Mouse (Mus musculus): ENCODE measurements around the gene Polr2j. TPM values are rescaled to one million over a fixed set of nuclear protein-coding genes. Genes with fewer than 3 reads are reported as not detected.

Gene Polr2j
- polyA plus RNA-seq, 1 experiment from 2014 or later: 227 TPM

Small RNAs within 50 kb of the gene (microRNA-seq; reads per million reads assigned to microRNA genes)
- gene Mir7035 (ENCODE audit: borderline number of aligned reads): 1.00 reads per million

Other genes with a start within 250 kb of the Polr2j start
- 365 and 522 TPM in 2 replicates for gene Hspb1, start 228.7 kb upstream of the Polr2j start, polyA plus RNA-seq (2014; fragmentation: Nextera tagmentation; extraction: Ambion mirVana)
- gene Ywhag, start 182.0 kb upstream of the Polr2j start, polyA plus RNA-seq (2014; fragmentation: Nextera tagmentation; extraction: Ambion mirVana): 97.4 and 101 TPM in 2 replicates
- gene Ssc4d, start 142.1 kb upstream of the Polr2j start, polyA plus RNA-seq (2014; fragmentation: Nextera tagmentation; extraction: Ambion mirVana): 3.2 and 4.7 TPM in 2 replicates
- 0.58 and 0.77 TPM in 2 replicates for gene Zp3, start 136.5 kb upstream of the Polr2j start, polyA plus RNA-seq (2014; fragmentation: Nextera tagmentation; extraction: Ambion mirVana)
- gene Dtx2, start 121.8 kb upstream of the Polr2j start, polyA plus RNA-seq (2014; fragmentation: Nextera tagmentation; extraction: Ambion mirVana): 25.2 and 25.7 TPM in 2 replicates
- gene Upk3b, start 78.1 kb upstream of the Polr2j start, polyA plus RNA-seq (2014; fragmentation: Nextera tagmentation; extraction: Ambion mirVana): 0.50 and 1.4 TPM in 2 replicates
- 17.1 and 28.1 TPM in 2 replicates for gene Upk3bl, start 62.1 kb upstream of the Polr2j start, polyA plus RNA-seq (2014; fragmentation: Nextera tagmentation; extraction: Ambion mirVana)
- 11.4 and 13.8 TPM in 2 replicates for gene Rasa4, start 32.7 kb upstream of the Polr2j start, polyA plus RNA-seq (2014; fragmentation: Nextera tagmentation; extraction: Ambion mirVana)
- 29.7 and 32.0 TPM in 2 replicates for gene Lrwd1, start 19.4 kb downstream of the Polr2j start, polyA plus RNA-seq (2014; fragmentation: Nextera tagmentation; extraction: Ambion mirVana)
- 11.7 and 15.2 TPM in 2 replicates for gene Alkbh4, start 19.5 kb downstream of the Polr2j start, polyA plus RNA-seq (2014; fragmentation: Nextera tagmentation; extraction: Ambion mirVana)
- 12.0 and 12.4 TPM in 2 replicates for gene Orai2, start 54.1 kb downstream of the Polr2j start, polyA plus RNA-seq (2014; fragmentation: Nextera tagmentation; extraction: Ambion mirVana)
- gene Prkrip1, start 82.3 kb downstream of the Polr2j start, polyA plus RNA-seq (2014; fragmentation: Nextera tagmentation; extraction: Ambion mirVana): 48.0 and 52.0 TPM in 2 replicates
- 10.2 and 10.3 TPM in 2 replicates for gene Sh2b2, start 129.9 kb downstream of the Polr2j start, polyA plus RNA-seq (2014; fragmentation: Nextera tagmentation; extraction: Ambion mirVana)

Measured in embryonic facial prominence, embryonic 14.5 days (tissue).